Mouse (Mus musculus) erythroblast, embryonic 14.5 days (primary cell): ENCODE results near the gene Pde5a.

Experiments
- GATA1 ChIP-seq: IDR thresholded peaks from 2 replicates; pipeline ENCODE4 v1.6.1; 2012; ENCODE audit warnings: low read length, inconsistent platforms, mixed read lengths
- TAL1 ChIP-seq: IDR thresholded peaks from 3 replicates; pipeline ENCODE4 v1.6.1; 2012; ENCODE audit warnings: low read length, inconsistent platforms, mixed read lengths

DNA sequence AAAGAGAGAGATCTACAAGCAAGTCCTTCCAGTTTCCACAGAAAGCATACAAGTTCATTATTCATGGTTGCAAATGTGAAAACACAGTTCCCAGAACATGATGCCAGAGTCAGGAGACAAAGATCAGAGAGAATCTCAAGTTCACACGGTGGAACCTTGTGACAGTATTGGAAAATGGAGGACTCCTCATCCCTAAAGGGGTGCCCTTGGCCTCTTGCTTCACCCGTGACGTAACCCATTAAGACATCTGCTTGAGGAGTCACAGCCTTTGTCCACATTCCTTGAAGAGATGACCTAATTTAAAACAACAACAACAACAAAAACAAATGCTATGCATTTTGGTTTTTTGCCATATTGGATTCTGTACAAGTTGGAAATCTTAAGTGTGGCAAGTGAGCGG, 136.3 kb downstream of the Pde5a start:
- no peak for TF ChIP-seq GATA1
- TF ChIP-seq TAL1, result no peak
